8 mouse cellular contexts compared by ENCODE assay signal in the genomic region with DNA sequence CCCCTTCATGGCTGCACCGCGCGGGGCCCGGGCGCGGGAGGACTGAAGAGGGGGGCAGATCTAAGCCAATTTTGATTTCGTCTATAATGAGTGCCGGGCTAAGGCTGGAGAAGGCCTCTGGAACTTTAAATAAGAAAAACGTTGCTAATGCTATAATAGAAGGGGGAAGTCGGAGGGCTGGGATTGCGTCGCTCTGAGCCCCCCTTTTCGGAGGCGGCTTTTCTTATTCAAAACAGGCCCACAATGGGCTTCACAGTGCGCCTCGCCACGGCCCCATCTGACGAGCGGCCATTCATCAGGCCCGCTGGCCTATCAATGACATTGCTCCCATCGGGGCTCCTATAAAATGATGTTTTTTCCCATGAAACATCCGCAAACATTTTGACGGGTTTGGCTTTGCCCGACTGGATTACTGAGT. TPM values are rescaled to one million over a fixed set of nuclear protein-coding genes. Genes with fewer than 3 reads are reported as not detected.
DNase-seq lines count a peak whose midpoint lies in the region; ATAC-seq and TF ChIP-seq lines count a peak whose summit lies in the region.

A gene (plus strand): TSS at position 277 of the 418 bp plus-strand sequence.

- H3K27ac ChIP-seq in heart, embryonic 13.5 days (replicated peaks), result no peak within 1 kb of the TSS
- H3K27ac ChIP-seq in ES-Bruce4 (ENCODE audit: insufficient read depth, low read length), result no peak within 1 kb of the TSS
- peak within 1 kb of the TSS; percentile 96 for H3K27ac ChIP-seq in forebrain, embryonic 12.5 days
- H3K27ac ChIP-seq in limb, embryonic 12.5 days, result no peak within 1 kb of the TSS
- H3K27ac ChIP-seq in small intestine, adult 2 months (ENCODE audit: insufficient read depth, low read depth, low read length), result no peak within 1 kb of the TSS

- H3K9ac ChIP-seq in heart, embryonic 13.5 days, result peak within 1 kb of the TSS; percentile 24
- H3K9ac ChIP-seq in ES-Bruce4 (ENCODE audit: low read depth, poor library complexity, severe bottlenecking), result peak within 1 kb of the TSS; percentile 0; the same call in 1 of the 2 replicates
- peak within 1 kb of the TSS; percentile 73 for H3K9ac ChIP-seq in forebrain, embryonic 12.5 days
- peak within 1 kb of the TSS; percentile 40; the same call in 1 of the 2 replicates for H3K9ac ChIP-seq in limb, embryonic 12.5 days (replicated peaks)

- H3K27me3 ChIP-seq in heart, embryonic 13.5 days (replicated peaks), result peaks cover 97% of the 10 kb centered on the region
- H3K27me3 ChIP-seq in ES-Bruce4 (ENCODE audit: control insufficient read depth, insufficient read depth, low read length, poor library complexity, severe bottlenecking), result peaks cover 40% of the 10 kb centered on the region
- H3K27me3 ChIP-seq in forebrain, embryonic 12.5 days, result peaks cover 71% of the 10 kb centered on the region
- H3K27me3 ChIP-seq in limb, embryonic 12.5 days, result peaks cover 94% of the 10 kb centered on the region
- H3K27me3 ChIP-seq in small intestine, adult 2 months (ENCODE audit: control insufficient read depth, insufficient read depth, low read length), result peaks cover 83% of the 10 kb centered on the region

- H3K36me3 ChIP-seq in heart, embryonic 13.5 days, result no peaks in the 10 kb centered on the region
- H3K36me3 ChIP-seq in ES-Bruce4 (ENCODE audit: control insufficient read depth, insufficient read depth, low read length, poor library complexity, severe bottlenecking), result no peaks in the 10 kb centered on the region
- H3K36me3 ChIP-seq in forebrain, embryonic 12.5 days (replicated peaks), result no peaks in the 10 kb centered on the region
- no peaks in the 10 kb centered on the region for H3K36me3 ChIP-seq in limb, embryonic 12.5 days
- no peaks in the 10 kb centered on the region for H3K36me3 ChIP-seq in small intestine, adult 2 months (ENCODE audit: control insufficient read depth, insufficient read depth, low read length)

- no peak for TF ChIP-seq CTCF in ES-Bruce4 (IDR thresholded peaks at IDR 0.05; ENCODE audit: low read depth, low read length)
- TF ChIP-seq CTCF in small intestine, adult 2 months (IDR thresholded peaks at IDR 0.05; ENCODE audit: extremely low read depth, insufficient read length, insufficient replicate concordance, low read depth, low read length), result no peak

- no peak for ATAC-seq in heart, embryonic 13.5 days (ENCODE audit: extremely low read depth, insufficient number of reproducible peaks, low FRiP score, low TSS enrichment)
- ATAC-seq in forebrain, embryonic 12.5 days (ENCODE audit: low FRiP score), result peak; percentile 75
- no peak for ATAC-seq in limb, embryonic 12.5 days (ENCODE audit: insufficient number of reproducible peaks, insufficient read depth, low FRiP score, low TSS enrichment, low read depth)
- ATAC-seq in monocyte, adult 5-6 weeks (replicated peaks; ENCODE audit: insufficient number of reproducible peaks, low FRiP score, low TSS enrichment, poor library complexity, severe bottlenecking), result no peak

- no peak for DNase-seq in heart, postnatal 10 days
- DNase-seq in ovary, adult 18-20 months (ENCODE audit: low spot score), result no peak

- intact Hi-C loops in heart, postnatal 10 days (cut with DNase I), result loop anchor here (5.0 kb wide), 1 partner anchor 77 kb away; no protein-coding TSS in a partner anchor

- H3K9me3 ChIP-seq in heart, embryonic 13.5 days, result no peaks in the 10 kb centered on the region
- 0 out of 2 replicates have a peak, but pooled peaks cover 3% of the 10 kb centered on the region for H3K9me3 ChIP-seq in ES-Bruce4 (replicated peaks; ENCODE audit: control insufficient read depth, insufficient read depth, low read length, poor library complexity, severe bottlenecking)
- H3K9me3 ChIP-seq in forebrain, embryonic 12.5 days, result no peaks in the 10 kb centered on the region
- H3K9me3 ChIP-seq in limb, embryonic 12.5 days, result no peaks in the 10 kb centered on the region

- peak within 1 kb of the TSS; percentile 47 for H3K4me3 ChIP-seq in heart, embryonic 13.5 days
- peak within 1 kb of the TSS; percentile 30 for H3K4me3 ChIP-seq in ES-Bruce4 (ENCODE audit: low read depth, low read length)
- peak within 1 kb of the TSS; percentile 55 for H3K4me3 ChIP-seq in forebrain, embryonic 12.5 days (replicated peaks)
- H3K4me3 ChIP-seq in limb, embryonic 12.5 days (replicated peaks), result peak within 1 kb of the TSS; percentile 37
- peak within 1 kb of the TSS; percentile 44 for H3K4me3 ChIP-seq in small intestine, adult 2 months (ENCODE audit: low read depth, low read length)

- 2% methylated on average over 24 of the region's 24 CpGs for WGBS in heart, embryonic 13.5 days
- under 1% methylated on average over 24 of the region's 24 CpGs for WGBS in forebrain, embryonic 12.5 days
- WGBS in limb, embryonic 12.5 days, result under 1% methylated on average over 24 of the region's 24 CpGs
- 4% methylated on average over 24 of the region's 24 CpGs for WGBS in small intestine, adult 2 months

- peaks cover 52% of the 10 kb centered on the region for H3K4me1 ChIP-seq in heart, embryonic 13.5 days
- no peaks in the 10 kb centered on the region for H3K4me1 ChIP-seq in ES-Bruce4 (ENCODE audit: control insufficient read depth, insufficient read depth, low read length)
- peaks cover 67% of the 10 kb centered on the region for H3K4me1 ChIP-seq in forebrain, embryonic 12.5 days
- peaks cover 49% of the 10 kb centered on the region for H3K4me1 ChIP-seq in limb, embryonic 12.5 days (replicated peaks)
- peaks cover 14% of the 10 kb centered on the region for H3K4me1 ChIP-seq in small intestine, adult 2 months (ENCODE audit: control insufficient read depth, insufficient read depth, insufficient read length, low read length)

- H3K4me2 ChIP-seq in heart, embryonic 13.5 days, result peak within 1 kb of the TSS; percentile 72
- peak within 1 kb of the TSS; percentile 67 for H3K4me2 ChIP-seq in forebrain, embryonic 12.5 days
- H3K4me2 ChIP-seq in limb, embryonic 12.5 days, result peak within 1 kb of the TSS; percentile 61

- peak; percentile 36; the same call in 1 of the 2 replicates for TF ChIP-seq EP300 in ES-Bruce4 (IDR thresholded peaks at IDR 0.05; ENCODE audit: insufficient read depth, low read depth, low read length)

- no peak for TF ChIP-seq POLR2A in ES-Bruce4 (IDR thresholded peaks at IDR 0.05; ENCODE audit: insufficient read depth, low read length)
- no peak for TF ChIP-seq POLR2A in small intestine, adult 2 months (IDR thresholded peaks at IDR 0.05; ENCODE audit: low read depth, low read length)

RNA-seq across cellular contexts. Expression of the gene that starts here (rescaled TPM):
- polyA plus RNA-seq in heart, embryonic 13.5 days (2015; fragmentation: Nextera tagmentation; extraction: Ambion mirVana), result not detected in 2 replicates
- total RNA-seq in heart, postnatal 10 days (2021), result under 1 TPM; 0.10 TPM
- polyA plus RNA-seq in ES-Bruce4 (2011; ENCODE audit: insufficient read depth, insufficient read length, low read depth, missing spikeins), result 0.29 and 0.30 TPM in 2 replicates
- polyA plus RNA-seq in forebrain, embryonic 12.5 days (2016; fragmentation: Nextera tagmentation; extraction: Ambion mirVana), result 24.8 and 26.5 TPM in 2 replicates
- polyA plus RNA-seq in limb, embryonic 12.5 days (2016; fragmentation: Nextera tagmentation; extraction: Ambion mirVana), result 1.2 and 1.3 TPM in 2 replicates
- not detected in 2 replicates for polyA plus RNA-seq in small intestine, adult 2 months (2012; rRNA removed)
- total RNA-seq in monocyte, adult 5-6 weeks (2017), result not detected in 3 replicates

Comparison
In these comparisons a context has a peak if more than half of its experiments do, and no peak if none do; other contexts are left out.
1. RNA of the gene that starts here (polyA plus RNA-seq): 24.8 to 26.5 TPM in forebrain, embryonic 12.5 days; 1.2 to 1.3 TPM in limb, embryonic 12.5 days, 0.29 to 0.30 TPM in ES-Bruce4, not detected in heart, embryonic 13.5 days and not detected in small intestine, adult 2 months; every median in the first group is over 10 times any median in the second.
2. H3K9ac ChIP-seq: peak in every context shown above with its lines; median percentile 73 in forebrain, embryonic 12.5 days; 40 in limb, embryonic 12.5 days; 24 in heart, embryonic 13.5 days; 0 in ES-Bruce4.
3. Peak in every context shown above with its lines, with median percentiles within 50 percentile points of each other: H3K4me2 ChIP-seq and H3K4me3 ChIP-seq.